Mouse (Mus musculus) T-cell, adult 2 months (primary cell): ENCODE measurements at regions not wholly inside any gene's neighbourhood (a gene's known extent, or its start where the extent isn't known, plus 50 kb on each side); places are given as distances from the start of the nearest gene placed in this dataset.

Experiments
- DNase-seq: peaks from one replicate; pipeline ENCODE4 v3.0.0; 2022; ENCODE audit warnings: low spot score

DNA sequence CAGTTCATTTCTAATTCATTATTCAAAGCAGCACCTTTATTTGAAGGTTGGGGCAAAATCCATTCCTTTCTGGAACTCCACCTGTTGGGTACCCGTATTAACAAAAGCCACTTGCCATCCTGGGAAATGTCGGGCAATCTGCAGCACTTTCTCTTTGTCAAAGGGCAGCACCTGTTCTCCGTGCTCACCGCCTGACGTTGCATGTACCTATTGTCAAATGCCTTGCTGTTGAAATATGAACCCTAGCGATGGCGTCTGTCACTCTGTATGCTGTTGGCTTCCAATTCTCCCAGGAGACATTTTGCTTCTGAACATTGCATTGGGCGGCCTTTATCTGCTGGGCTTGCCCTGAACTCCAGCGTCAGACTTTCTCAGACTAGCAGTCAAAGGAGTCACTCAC is 55.3 kb upstream of the Synm start:
- DNase-seq = no peak
